Mouse (Mus musculus) liver, embryonic 11.5 days (tissue): Measurements from ENCODE around the gene Gm45234. TPM values are rescaled to one million over a fixed set of nuclear protein-coding genes. Genes with fewer than 3 reads are reported as not detected.

ENCODE experiments used
- ATAC-seq: fragments of 200-750 bp; cut with Nextera tagmentation; replicated peaks from 2 replicates; pipeline ENCODE4 v1.8.0; 2017; ENCODE audit warnings: moderate number of reproducible peaks, mild to moderate bottlenecking, moderate TSS enrichment, moderate library complexity; ENCODE audit not compliant: low FRiP score
- DNase-seq: peaks from one replicate; pipeline ENCODE4 v3.0.0-alpha.2; 2017; ENCODE audit warnings: low spot score
- H3K27ac ChIP-seq: fragments of 300-500 bp; sonication (generic); 2 replicates; pipeline ENCODE4 v1.5.1; 2014; ENCODE audit warnings: mild to moderate bottlenecking, low read depth, low read length, control low read depth
- H3K27me3 ChIP-seq: fragments of 300-500 bp; sonication (generic); replicated peaks from 2 replicates; pipeline ENCODE4 v1.6.1; 2014; ENCODE audit warnings: low read length, mixed read lengths; ENCODE audit not compliant: control insufficient read depth, insufficient read depth
- H3K36me3 ChIP-seq: fragments of 300-500 bp; sonication (generic); 2 replicates; pipeline ENCODE4 v1.6.1; 2014; ENCODE audit warnings: mild to moderate bottlenecking, low read length, moderate library complexity, mixed read lengths; ENCODE audit not compliant: control insufficient read depth, insufficient read depth
- H3K4me1 ChIP-seq: fragments of 300-500 bp; sonication (generic); replicated peaks from 2 replicates; pipeline ENCODE4 v1.6.1; 2014; ENCODE audit warnings: low read length, mixed read lengths; ENCODE audit not compliant: control insufficient read depth, insufficient read depth
- H3K4me2 ChIP-seq: fragments of 300-500 bp; sonication (generic); 2 replicates; pipeline ENCODE4 v1.6.1; 2014; ENCODE audit warnings: mild to moderate bottlenecking, control low read depth, moderate library complexity
- H3K4me3 ChIP-seq: fragments of 300-500 bp; sonication (generic); 2 replicates; pipeline ENCODE4 v1.5.1; 2014; ENCODE audit warnings: low read depth, low read length, control low read depth
- H3K9ac ChIP-seq: fragments of 300-500 bp; sonication (generic); 2 replicates; pipeline ENCODE4 v1.6.1; 2014; ENCODE audit warnings: low read depth, low read length, control low read depth
- H3K9me3 ChIP-seq: fragments of 300-500 bp; sonication (generic); 2 replicates; pipeline ENCODE4 v1.6.1; 2016; ENCODE audit warnings: low read length, inconsistent platforms, mixed read lengths; ENCODE audit not compliant: control insufficient read depth
- WGBS: fragments of 180-500 bp; shearing (Covaris S2); extraction: QIAGEN DNeasy Blood & Tissue Kit; methylation state at CpG from one replicate; pipeline ENCODE4 v1.1.7; 2014; 5-methylcytosine and 5-hydroxymethylcytosine counted together
- polyA plus RNA-seq: library from polyadenylated mRNA; unstranded; fragments of >200 nt; fragmentation: Nextera tagmentation; extraction: Ambion mirVana; gene quantifications from 2 replicates; pipeline ENCODE4 v1.2.1, GENCODE M21; 2014

Gene Gm45234
- polyA plus RNA-seq, 1 experiment from 2014 or later: 0.15 TPM

DNA sequence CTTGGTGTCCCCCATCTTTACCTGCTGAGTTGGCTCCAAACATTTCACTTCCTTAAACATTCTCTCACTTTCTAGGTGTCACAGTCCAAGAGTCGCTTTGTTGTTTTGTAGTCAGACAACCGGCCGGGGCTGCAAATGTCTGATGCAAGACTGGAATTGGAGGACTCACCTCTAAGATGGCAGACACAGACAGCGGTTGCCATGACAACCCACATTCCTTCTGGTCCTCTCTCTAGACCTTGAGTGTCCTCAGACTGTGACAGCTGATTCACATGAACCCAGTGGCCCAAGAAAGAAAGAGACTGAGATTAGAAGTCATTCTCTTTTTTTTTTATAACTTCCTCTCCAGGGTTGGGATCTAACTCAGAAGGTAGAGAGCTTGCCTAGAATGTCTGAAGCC is 33.7 kb upstream of the Gm45234 start:
- 88% methylated on average over 4 of the region's 4 CpGs for WGBS
- Histone ChIP-seq H3K9me3 (no peaks in the 10 kb centered on the region), H3K27ac (no peak overlapping the region), H3K4me1 (no peaks in the 10 kb centered on the region; the same call in 1 of the 2 replicates), H3K9ac (no peak overlapping the region), H3K4me3 (no peak overlapping the region), H3K27me3 (no peaks in the 10 kb centered on the region), H3K4me2 (no peak overlapping the region), H3K36me3 (no peaks in the 10 kb centered on the region)
- DNase-seq (no peak), ATAC-seq (no peak)

DNA sequence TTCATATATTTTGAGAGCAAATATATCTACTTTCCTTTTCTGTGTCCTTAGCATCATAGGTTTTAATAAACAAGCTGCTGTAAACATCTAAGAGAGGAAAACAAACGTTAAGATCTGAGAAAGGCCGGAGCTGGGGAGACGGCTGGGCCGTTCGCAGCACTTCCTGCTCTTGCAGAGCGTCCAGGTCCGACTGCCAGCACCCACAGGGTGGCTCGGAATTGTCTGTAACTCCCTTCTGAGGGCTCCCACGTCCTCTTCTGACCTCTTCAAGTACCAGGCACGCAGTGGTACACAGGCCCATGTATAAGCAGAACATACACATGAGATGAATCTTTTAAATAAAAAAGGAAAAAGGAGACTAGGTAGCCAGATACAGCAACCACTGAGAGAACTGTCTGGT is 31.9 kb upstream of the Gm45234 start:
- DNase-seq (no peak), ATAC-seq (no peak)
- no peaks in the 10 kb centered on the region for H3K36me3 ChIP-seq
- H3K9me3 ChIP-seq: no peaks in the 10 kb centered on the region
- H3K4me3 ChIP-seq: no peak overlapping the region
- H3K4me1 ChIP-seq: no peaks in the 10 kb centered on the region; the same call in 1 of the 2 replicates
- 77% methylated on average over 10 of the region's 10 CpGs for WGBS
- H3K4me2 ChIP-seq: no peak overlapping the region
- H3K9ac ChIP-seq: no peak overlapping the region
- H3K27ac ChIP-seq: no peak overlapping the region
- no peaks in the 10 kb centered on the region for H3K27me3 ChIP-seq

DNA sequence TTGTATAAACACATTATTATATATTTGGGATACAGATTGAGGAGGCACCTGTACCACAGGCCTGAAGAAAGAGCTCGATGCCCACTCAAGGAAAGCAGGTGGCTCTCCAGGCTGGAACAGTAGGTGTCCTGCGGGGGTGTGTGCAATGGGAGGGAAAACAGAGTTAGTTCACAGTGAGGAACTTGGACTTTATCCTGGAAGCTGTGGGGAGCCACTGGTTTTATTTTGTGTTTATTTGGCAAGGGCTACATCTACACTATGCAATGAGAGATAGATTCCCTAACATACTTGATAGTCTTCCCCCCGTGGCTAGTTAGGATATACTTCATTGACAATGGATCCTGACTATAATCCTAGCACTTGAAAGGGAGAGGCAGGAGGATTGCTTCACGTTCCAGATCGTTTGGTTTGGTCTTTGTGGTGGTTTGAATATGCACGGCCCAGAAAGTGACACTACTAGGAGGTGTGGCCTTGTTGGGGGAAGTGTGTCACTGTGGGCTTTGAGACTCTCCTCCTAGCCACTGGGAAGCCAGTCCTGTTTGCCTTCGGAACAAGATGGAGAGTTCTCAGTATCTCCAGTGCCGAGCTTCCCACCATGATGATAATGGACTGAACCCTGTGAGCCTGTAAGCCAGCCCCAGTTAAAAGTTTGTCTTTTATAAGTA is 31.1 kb upstream of the Gm45234 start:
- Histone ChIP-seq H3K9ac (no peak overlapping the region), H3K4me1 (no peaks in the 10 kb centered on the region; the same call in 1 of the 2 replicates), H3K4me3 (no peak overlapping the region), H3K27me3 (no peaks in the 10 kb centered on the region), H3K4me2 (no peak overlapping the region), H3K9me3 (no peaks in the 10 kb centered on the region), H3K27ac (no peak overlapping the region), H3K36me3 (no peaks in the 10 kb centered on the region)
- no peak for ATAC-seq
- no peak for DNase-seq
- WGBS: 47% methylated on average over 8 of the region's 8 CpGs

DNA sequence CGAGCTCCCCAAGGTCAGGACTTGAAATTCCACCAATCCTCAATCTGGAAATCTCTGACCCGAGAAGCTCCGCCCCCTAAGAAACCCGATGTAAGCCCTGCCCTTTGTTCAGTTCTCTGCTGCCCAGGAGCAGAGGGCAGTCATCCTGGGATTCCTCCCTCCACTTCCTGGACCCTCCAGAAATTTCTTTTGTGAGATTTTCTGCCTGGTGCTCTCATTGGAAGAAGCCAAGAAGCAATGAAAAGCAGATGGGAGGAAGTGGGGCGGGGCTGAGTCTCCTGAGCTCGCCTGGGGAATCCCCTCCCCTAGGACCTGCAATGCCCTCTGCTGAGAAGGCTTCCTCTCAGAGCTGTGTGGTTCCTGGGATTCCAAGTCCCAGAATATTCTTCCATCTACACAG is 26.6 kb upstream of the Gm45234 start:
- ATAC-seq (no peak), DNase-seq (no peak)
- Histone ChIP-seq H3K4me1 (no peaks in the 10 kb centered on the region), H3K36me3 (no peaks in the 10 kb centered on the region), H3K4me3 (peak overlapping the region; percentile 23), H3K27me3 (peaks cover 32% of the 10 kb centered on the region), H3K4me2 (peak overlapping the region; percentile 39; the same call in 1 of the 2 replicates), H3K27ac (no peak overlapping the region), H3K9me3 (no peaks in the 10 kb centered on the region), H3K9ac (no peak overlapping the region)
- WGBS: 22% methylated on average over 6 of the region's 6 CpGs

DNA sequence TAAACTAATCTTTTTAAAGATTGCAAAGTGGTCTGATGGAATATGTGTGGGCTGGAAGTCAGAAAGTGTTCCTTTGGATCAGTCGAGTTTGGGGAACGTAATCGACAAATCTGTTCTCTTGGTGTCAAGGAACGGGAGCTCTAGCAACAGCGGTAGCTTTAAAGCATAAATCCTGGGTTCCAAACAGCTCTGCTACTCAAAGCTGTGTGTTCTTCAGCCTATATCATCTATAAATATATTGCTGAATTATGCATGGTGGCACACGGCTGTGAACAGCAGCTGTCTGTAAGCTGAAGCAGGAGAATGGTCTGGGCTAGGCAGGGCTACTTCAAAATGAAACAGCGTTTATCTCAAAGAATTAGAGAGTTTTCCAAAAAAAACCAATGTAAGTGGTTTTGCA is 25.1 kb upstream of the Gm45234 start:
- 85% methylated on average over 7 of the region's 7 CpGs for WGBS
- no peaks in the 10 kb centered on the region for H3K9me3 ChIP-seq
- no peaks in the 10 kb centered on the region for H3K4me1 ChIP-seq
- no peak overlapping the region for H3K9ac ChIP-seq
- H3K27me3 ChIP-seq: peaks cover 32% of the 10 kb centered on the region
- H3K4me2 ChIP-seq: no peak overlapping the region
- DNase-seq (no peak), ATAC-seq (no peak)
- H3K4me3 ChIP-seq: no peak overlapping the region
- no peaks in the 10 kb centered on the region for H3K36me3 ChIP-seq
- no peak overlapping the region for H3K27ac ChIP-seq

GRCm38 (mm10) chr6:124779984-124780416 is 24.2 kb upstream of the Gm45234 start:
- Histone ChIP-seq H3K27ac (no peak overlapping the region), H3K27me3 (peaks cover 32% of the 10 kb centered on the region), H3K4me1 (no peaks in the 10 kb centered on the region), H3K36me3 (no peaks in the 10 kb centered on the region), H3K9ac (no peak overlapping the region), H3K4me2 (peak overlapping the region; percentile 66), H3K9me3 (no peaks in the 10 kb centered on the region), H3K4me3 (peak overlapping the region; percentile 41)
- 10% methylated on average over 10 of the region's 10 CpGs for WGBS
- no peak for ATAC-seq
- DNase-seq: no peak

DNA sequence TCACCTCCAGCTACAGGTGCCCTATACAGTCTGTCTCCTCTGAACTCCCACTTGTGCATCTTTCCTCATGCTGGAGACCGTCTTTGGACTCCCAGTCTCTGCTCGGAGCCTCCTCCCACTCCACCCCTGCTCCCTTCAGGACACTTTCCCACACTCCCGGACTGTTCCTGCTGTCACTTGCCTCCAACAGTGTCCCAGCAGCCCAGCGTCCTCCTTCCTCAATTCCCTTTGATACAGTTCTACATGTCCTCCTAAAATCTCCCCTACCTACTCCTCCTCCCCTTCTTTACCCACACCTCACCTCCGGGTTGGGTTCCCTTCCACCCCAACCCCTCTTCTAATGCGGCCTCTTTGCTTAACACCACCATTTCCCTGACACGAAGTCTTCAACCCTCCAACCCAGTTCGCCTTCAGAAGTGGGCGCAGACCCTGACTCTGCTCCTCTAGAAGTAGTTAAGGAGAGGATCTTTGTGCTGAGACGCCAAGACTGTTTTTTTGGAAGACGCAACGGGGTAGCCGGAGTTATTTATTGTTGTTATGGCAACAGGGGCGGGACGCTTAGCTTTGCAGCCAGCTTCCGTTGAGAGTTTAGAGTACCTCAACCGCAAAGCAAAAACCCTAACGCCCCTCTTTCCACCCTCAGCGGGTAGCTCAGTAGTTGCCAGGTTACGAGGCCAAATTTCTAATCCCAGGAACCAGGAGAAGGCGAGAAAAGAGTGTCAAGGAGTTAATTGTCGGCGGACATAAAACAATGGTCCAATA is 23.6 kb upstream of the Gm45234 start, which contains the start of gene Lrrc23:
Gene Lrrc23 (minus strand): TSS at position 506 of the 762 bp plus-strand sequence.
- Histone ChIP-seq H3K9ac (no peak within 1 kb of the TSS), H3K4me3 (peak within 1 kb of the TSS; percentile 41), H3K27ac (no peak within 1 kb of the TSS), H3K9me3 (no peaks in the 10 kb centered on the region), H3K4me2 (peak within 1 kb of the TSS; percentile 66), H3K27me3 (peaks cover 32% of the 10 kb centered on the region), H3K4me1 (no peaks in the 10 kb centered on the region), H3K36me3 (no peaks in the 10 kb centered on the region)
- 2% methylated on average over 23 of the region's 23 CpGs for WGBS
- no peak for ATAC-seq
- peak; percentile 55 for DNase-seq

- H3K4me1 ChIP-seq: peaks cover 25% of the 10 kb centered on the region
- no peak for ATAC-seq
- WGBS: 72% methylated on average over 15 of the region's 15 CpGs
- peaks cover 36% of the 10 kb centered on the region for H3K27me3 ChIP-seq
- H3K27ac ChIP-seq: no peak overlapping the region
- no peak overlapping the region for H3K4me3 ChIP-seq
- no peaks in the 10 kb centered on the region for H3K9me3 ChIP-seq
- H3K9ac ChIP-seq: no peak overlapping the region
- no peak for DNase-seq
- no peak overlapping the region for H3K4me2 ChIP-seq
- H3K36me3 ChIP-seq: no peaks in the 10 kb centered on the region
Observed at GRCm38 (mm10) chr6:124770511-124770910, 14.7 kb upstream of the Gm45234 start.
